Comparison of ENCODE assay signal across 8 mouse cellular contexts in the genomic region with DNA sequence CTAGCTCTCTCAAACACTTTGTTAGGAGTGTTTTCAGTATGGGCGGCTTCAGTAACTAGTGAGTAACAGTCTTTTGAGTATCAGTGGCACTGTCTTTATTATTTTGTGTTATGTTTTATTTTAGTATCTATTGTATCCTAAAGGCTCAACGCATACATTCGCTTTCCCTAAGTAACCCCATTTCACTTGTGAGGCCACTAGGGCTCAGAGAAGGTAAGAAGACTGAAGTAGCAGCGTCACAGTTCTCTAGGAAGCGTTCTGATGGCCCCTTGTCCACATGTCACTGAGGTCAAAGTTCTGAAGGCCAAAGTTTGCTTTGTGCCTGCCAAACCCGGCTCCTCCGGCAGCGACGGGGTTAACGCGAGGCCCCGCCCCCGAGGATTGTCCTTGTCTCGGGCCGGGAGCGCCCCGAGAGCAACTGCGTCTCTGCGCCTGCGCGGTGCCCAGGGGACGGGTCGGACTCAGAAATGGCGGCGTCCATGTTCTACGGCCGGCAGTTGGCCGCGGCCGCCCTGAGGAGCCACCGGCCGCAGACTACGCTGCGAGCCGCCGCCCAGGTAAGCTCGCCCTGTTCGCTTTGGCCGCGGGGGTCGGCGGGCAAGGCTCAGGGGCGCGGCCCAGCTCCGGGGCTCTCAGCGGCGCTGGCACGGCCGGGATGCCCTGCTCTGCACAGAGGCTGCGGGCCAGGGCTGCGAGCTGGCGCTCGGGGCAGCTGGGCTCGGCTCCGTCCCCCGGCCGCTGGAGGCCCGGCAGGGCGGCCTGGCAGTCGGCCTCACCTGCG. TPM values are rescaled to one million over a fixed set of nuclear protein-coding genes. Genes with fewer than 3 reads are reported as not detected.
DNase-seq lines count a peak whose midpoint lies in the region; ATAC-seq and TF ChIP-seq lines count a peak whose summit lies in the region.

No protein-coding gene starts in this region.

- no peaks in the 10 kb centered on the region for H3K9me3 ChIP-seq in MEL (replicated peaks; ENCODE audit: insufficient read depth, low read length)
- no peaks in the 10 kb centered on the region for H3K9me3 ChIP-seq in forebrain, postnatal 0 days (ENCODE audit: low read length)
- no peaks in the 10 kb centered on the region for H3K9me3 ChIP-seq in lung, embryonic 15.5 days

- H3K79me2 ChIP-seq in MEL (ENCODE audit: control insufficient read depth, insufficient read depth, low read length, poor library complexity) = peaks cover 16% of the 10 kb centered on the region

- peak; percentile 97 for ATAC-seq in forebrain, postnatal 0 days
- ATAC-seq in lung, embryonic 15.5 days (ENCODE audit: borderline replicate concordance, extremely low read depth, low FRiP score, low TSS enrichment) = peak; percentile 98

- H3K4me3 ChIP-seq in MEL (ENCODE audit: control insufficient read depth in 1 of 2, insufficient read depth in 1 of 2, low read depth in 2 of 2, low read length in 2 of 2) = peak overlapping the region; percentile 88 to 95
- H3K4me3 ChIP-seq in cerebellum, adult 2 months (replicated peaks; ENCODE audit: insufficient read depth, low read depth, low read length) = peak overlapping the region; percentile 75
- H3K4me3 ChIP-seq in forebrain, postnatal 0 days (ENCODE audit: low read depth, low read length) = peak overlapping the region; percentile 97
- H3K4me3 ChIP-seq in lung, embryonic 15.5 days = peak overlapping the region; percentile 94

- no peak for TF ChIP-seq CTCF in MEL (IDR thresholded peaks at IDR 0.05 in 2 of 3, conservative IDR thresholded peaks at IDR 0.05 in 1 of 3; ENCODE audit: control insufficient read depth in 1 of 3, insufficient read depth in 1 of 3, low read depth in 2 of 3, low read length in 3 of 3, poor library complexity in 1 of 3, severe bottlenecking in 1 of 3)
- no peak for TF ChIP-seq CTCF in cerebellum, adult 2 months (IDR thresholded peaks at IDR 0.05; ENCODE audit: borderline replicate concordance, insufficient read depth, low read depth, low read length)
- TF ChIP-seq CTCF in forebrain, postnatal 0 days (IDR thresholded peaks at IDR 0.05; ENCODE audit: low read depth) = peak; percentile 30; the same call in 1 of the 2 replicates

- peak; percentile 92 for DNase-seq in MEL (ENCODE audit: low read depth, low spot score)
- peak; percentile 94 to 96 for DNase-seq in cerebellum, adult 2 months
- DNase-seq in forebrain, postnatal 0 days = peak; percentile 94
- peak; percentile 99 for DNase-seq in heart, postnatal 4 days
- peak; percentile 81 to 91 for DNase-seq in layer of hippocampus, adult 8-10 months (ENCODE audit: low spot score in 2 of 2)
- peak; percentile 89 for DNase-seq in ovary, adult 18-20 months (ENCODE audit: low spot score)
- DNase-seq in thymus, postnatal 0 days (ENCODE audit: low spot score) = peak; percentile 92

- H3K27me3 ChIP-seq in MEL (ENCODE audit: control insufficient read depth in 1 of 2, insufficient read depth in 2 of 2, low read length in 2 of 2) = no peaks in the 10 kb centered on the region
- no peaks in the 10 kb centered on the region for H3K27me3 ChIP-seq in cerebellum, adult 2 months (ENCODE audit: control insufficient read depth, insufficient read depth, low read length)
- no peaks in the 10 kb centered on the region for H3K27me3 ChIP-seq in forebrain, postnatal 0 days (ENCODE audit: insufficient read depth, low read length)
- no peaks in the 10 kb centered on the region for H3K27me3 ChIP-seq in lung, embryonic 15.5 days

- 5% methylated on average over 51 of the region's 61 CpGs for WGBS in cerebellum, adult 2 months
- 3% methylated on average over 61 of the region's 61 CpGs for WGBS in forebrain, postnatal 0 days
- WGBS in lung, embryonic 15.5 days = 3% methylated on average over 57 of the region's 61 CpGs

- H3K27ac ChIP-seq in MEL (ENCODE audit: control insufficient read depth, low read depth, low read length) = peak overlapping the region; percentile 16; the same call in 1 of the 2 replicates
- H3K27ac ChIP-seq in cerebellum, adult 2 months (ENCODE audit: insufficient read depth, low read length) = peak overlapping the region; percentile 68
- H3K27ac ChIP-seq in forebrain, postnatal 0 days (ENCODE audit: low read depth, low read length) = peak overlapping the region; percentile 73
- H3K27ac ChIP-seq in lung, embryonic 15.5 days = peak overlapping the region; percentile 77

- H3K4me1 ChIP-seq in MEL (ENCODE audit: control insufficient read depth in 1 of 2, insufficient read depth in 2 of 2, low read length in 2 of 2) = peaks cover 9 to 17% of the 10 kb centered on the region in 2 experiments
- H3K4me1 ChIP-seq in cerebellum, adult 2 months (ENCODE audit: control insufficient read depth, insufficient read depth, low read length) = peaks cover 2% of the 10 kb centered on the region; the same call in 1 of the 2 replicates
- H3K4me1 ChIP-seq in forebrain, postnatal 0 days (ENCODE audit: insufficient read depth) = peaks cover 11% of the 10 kb centered on the region; the same call in 1 of the 2 replicates
- H3K4me1 ChIP-seq in lung, embryonic 15.5 days = peaks cover 10% of the 10 kb centered on the region

- TF ChIP-seq RAD21 in MEL (IDR thresholded peaks at IDR 0.05; ENCODE audit: low read depth, low read length) = no peak

- TF ChIP-seq POLR2A in MEL (IDR thresholded peaks at IDR 0.05; ENCODE audit: control insufficient read depth in 1 of 2, insufficient read depth in 1 of 2, low read depth in 1 of 2, low read length in 2 of 2, poor library complexity in 1 of 2) = peak; percentile 71 to 84
- TF ChIP-seq POLR2A in cerebellum, adult 2 months (IDR thresholded peaks at IDR 0.05; ENCODE audit: borderline replicate concordance, insufficient read depth, low read length) = peak; percentile 67; the same call in 1 of the 2 replicates

- TF ChIP-seq EP300 in MEL (IDR thresholded peaks at IDR 0.05; ENCODE audit: low read depth in 1 of 2, low read length in 2 of 2) = no peak

- H3K9ac ChIP-seq in MEL (ENCODE audit: control insufficient read depth, low read depth, low read length, poor library complexity, severe bottlenecking) = peak overlapping the region; percentile 90
- peak overlapping the region; percentile 96 for H3K9ac ChIP-seq in forebrain, postnatal 0 days
- H3K9ac ChIP-seq in lung, embryonic 15.5 days = peak overlapping the region; percentile 90

- H3K36me3 ChIP-seq in MEL (ENCODE audit: control insufficient read depth in 1 of 2, insufficient read depth in 2 of 2, low read length in 2 of 2) = peaks cover 0 to 10% of the 10 kb centered on the region in 2 experiments; a peak in 2 of 4 replicates
- peaks cover 5% of the 10 kb centered on the region; the same call in 1 of the 2 replicates for H3K36me3 ChIP-seq in forebrain, postnatal 0 days (ENCODE audit: insufficient read depth)
- peaks cover 5% of the 10 kb centered on the region for H3K36me3 ChIP-seq in lung, embryonic 15.5 days

- peak overlapping the region; percentile 85 for H3K4me2 ChIP-seq in forebrain, postnatal 0 days (ENCODE audit: low read depth)
- peak overlapping the region; percentile 60 for H3K4me2 ChIP-seq in lung, embryonic 15.5 days

TF ChIP-seq in MEL, 35 proteins besides CTCF, POLR2A, EP300 and RAD21 (continues in another document):
- TF ChIP-seq NELFE (IDR thresholded peaks at IDR 0.05; ENCODE audit: low read depth, low read length) = peak; percentile 88
- TF ChIP-seq MYC (IDR thresholded peaks at IDR 0.05; ENCODE audit: low read depth, low read length) = no peak
- 0 out of 2 replicates have a peak, but pooled peaks have one; percentile 32 for TF ChIP-seq TBP (IDR thresholded peaks at IDR 0.05; ENCODE audit: low read depth, low read length)
- TF ChIP-seq SIN3A (IDR thresholded peaks at IDR 0.05; ENCODE audit: low read length) = peak; percentile 46; the same call in 1 of the 2 replicates
- no peak for TF ChIP-seq GATA1 (IDR thresholded peaks at IDR 0.05; ENCODE audit: low read depth, low read length)
- peak; percentile 38; the same call in 1 of the 2 replicates for TF ChIP-seq TCF12 (IDR thresholded peaks at IDR 0.05; ENCODE audit: low read depth, low read length)

RNA-seq across cellular contexts. Expression of a gene that starts 4.5 kb away (rescaled TPM):
- total RNA-seq in MEL (2012; rRNA removed) = 8.4 and 8.8 TPM in 2 replicates
- 10 to 100 TPM in 1 of 2 experiments, not detected in 1; 12.3 TPM for polyA plus RNA-seq in MEL (2012; ENCODE audit: insufficient read depth in 1 of 2, insufficient read length in 2 of 2, low read depth in 1 of 2, low replicate concordance in 2 of 2, missing spikeins in 1 of 2)
- 4.6 and 5.0 TPM in 2 replicates for polyA plus RNA-seq in cerebellum, adult 2 months (2012; rRNA removed)
- 5.8 and 9.4 TPM in 2 replicates for total RNA-seq in forebrain, postnatal 0 days (2014; rRNA removed)
- 6.0 and 8.5 TPM in 2 replicates for polyA plus RNA-seq in forebrain, postnatal 0 days (2015; fragmentation: Nextera tagmentation; extraction: Ambion mirVana)
- total RNA-seq in heart, postnatal 4 days (2021) = 1 to 10 TPM; 6.9 to 7.0 TPM
- total RNA-seq in layer of hippocampus, adult 8-10 months (2022) = 1 to 10 TPM; 5.2 to 7.3 (median 6.5) TPM
- polyA plus RNA-seq in lung, embryonic 15.5 days (2015; fragmentation: Nextera tagmentation; extraction: Ambion mirVana) = 5.7 and 6.0 TPM in 2 replicates
- 8.8 and 9.4 TPM in 2 replicates for polyA plus RNA-seq in thymus, postnatal 0 days (2015; fragmentation: Nextera tagmentation; extraction: Ambion mirVana)

RNA-seq across cellular contexts. Expression of a gene that starts 27.4 kb away (rescaled TPM):
- 59.4 and 63.0 TPM in 2 replicates for total RNA-seq in MEL (2012; rRNA removed)
- polyA plus RNA-seq in MEL (2012; ENCODE audit: insufficient read depth in 1 of 2, insufficient read length in 2 of 2, low read depth in 1 of 2, low replicate concordance in 2 of 2, missing spikeins in 1 of 2) = 10 to 100 TPM; 61.6 to 65.5 TPM
- 163 and 164 TPM in 2 replicates for polyA plus RNA-seq in cerebellum, adult 2 months (2012; rRNA removed)
- 95.7 and 106 TPM in 2 replicates for total RNA-seq in forebrain, postnatal 0 days (2014; rRNA removed)
- 144 and 148 TPM in 2 replicates for polyA plus RNA-seq in forebrain, postnatal 0 days (2015; fragmentation: Nextera tagmentation; extraction: Ambion mirVana)
- 100 to 1,000 TPM; 381 to 391 TPM for total RNA-seq in heart, postnatal 4 days (2021)
- total RNA-seq in layer of hippocampus, adult 8-10 months (2022) = 100 to 1,000 TPM; 143 to 164 (median 157) TPM
- polyA plus RNA-seq in lung, embryonic 15.5 days (2015; fragmentation: Nextera tagmentation; extraction: Ambion mirVana) = 109 and 116 TPM in 2 replicates
- polyA plus RNA-seq in thymus, postnatal 0 days (2015; fragmentation: Nextera tagmentation; extraction: Ambion mirVana) = 90.3 and 90.9 TPM in 2 replicates

RNA-seq across cellular contexts. Expression of a gene that starts 42.7 kb away (rescaled TPM):
- 62.2 and 65.2 TPM in 2 replicates for total RNA-seq in MEL (2012; rRNA removed)
- 10 to 100 TPM in 1 of 2 experiments, not detected in 1; 69.2 TPM for polyA plus RNA-seq in MEL (2012; ENCODE audit: insufficient read depth in 1 of 2, insufficient read length in 2 of 2, low read depth in 1 of 2, low replicate concordance in 2 of 2, missing spikeins in 1 of 2)
- polyA plus RNA-seq in cerebellum, adult 2 months (2012; rRNA removed) = 38.7 and 40.0 TPM in 2 replicates
- total RNA-seq in forebrain, postnatal 0 days (2014; rRNA removed) = 38.4 and 50.7 TPM in 2 replicates
- 85.4 and 89.6 TPM in 2 replicates for polyA plus RNA-seq in forebrain, postnatal 0 days (2015; fragmentation: Nextera tagmentation; extraction: Ambion mirVana)
- total RNA-seq in heart, postnatal 4 days (2021) = 10 to 100 TPM; 24.9 to 25.3 TPM
- total RNA-seq in layer of hippocampus, adult 8-10 months (2022) = 10 to 100 TPM; 29.6 to 31.9 (median 30.7) TPM
- 94.1 and 97.4 TPM in 2 replicates for polyA plus RNA-seq in lung, embryonic 15.5 days (2015; fragmentation: Nextera tagmentation; extraction: Ambion mirVana)
- polyA plus RNA-seq in thymus, postnatal 0 days (2015; fragmentation: Nextera tagmentation; extraction: Ambion mirVana) = 80.7 and 90.5 TPM in 2 replicates

Comparison
In these comparisons a context has a peak if more than half of its experiments do, and no peak if none do; other contexts are left out.
1. Peak in every context shown above with its lines: DNase-seq, ATAC-seq, H3K4me3 ChIP-seq and H3K27ac ChIP-seq.
2. H3K27ac ChIP-seq: peak in every context shown above with its lines; median percentile 77 in lung, embryonic 15.5 days; 73 in forebrain, postnatal 0 days; 68 in cerebellum, adult 2 months; 16 in MEL.